Mouse (Mus musculus) bone marrow, adult 2 months (tissue): ENCODE results near the gene Fchsd2. TPM values are rescaled to one million over a fixed set of nuclear protein-coding genes. Genes with fewer than 3 reads are reported as not detected.

Experiments
- H3K27ac ChIP-seq: fragments of 200-500 bp; 2 replicates; pipeline ENCODE4 v1.5.1; 2012; ENCODE audit warnings: low read depth, mild to moderate bottlenecking, control low read depth, inconsistent platforms, low read length; ENCODE audit not compliant: control insufficient read depth, poor library complexity, insufficient read depth
- H3K4me1 ChIP-seq: fragments of 200-500 bp; 2 replicates; pipeline ENCODE4 v1.6.1; 2011; ENCODE audit warnings: low read length; ENCODE audit not compliant: control insufficient read depth, insufficient read depth
- H3K4me3 ChIP-seq: fragments of 200-500 bp; replicated peaks from 2 replicates; pipeline ENCODE3; 2011; ENCODE audit warnings: mild to moderate bottlenecking, low read depth, low read length, control low read depth; ENCODE audit not compliant: control insufficient read depth
- CTCF ChIP-seq: fragments of 200-500 bp; IDR thresholded peaks from 2 replicates; pipeline ENCODE4 v1.5.1; 2011; ENCODE audit warnings: low read length, control low read depth; ENCODE audit not compliant: control insufficient read depth, insufficient read depth
- POLR2A ChIP-seq: fragments of 200-500 bp; IDR thresholded peaks from 2 replicates; pipeline ENCODE4 v1.6.1; 2011; ENCODE audit warnings: low read depth, mild to moderate bottlenecking, control low read depth, low read length, borderline replicate concordance; ENCODE audit not compliant: control insufficient read depth
- WGBS: fragments of 180-500 bp; shearing (Covaris S2); methylation state at CpG from one replicate; pipeline ENCODE4 v1.1.7; 2018; 5-methylcytosine and 5-hydroxymethylcytosine counted together
- polyA plus RNA-seq: library from polyadenylated mRNA; stranded (reverse); fragments of >200 nt; gene quantifications from 2 replicates; pipeline ENCODE4 v1.2.4, GENCODE M21; 2011; ENCODE audit warnings: low replicate concordance; ENCODE audit not compliant: missing spikeins, insufficient read depth, insufficient read length

Fchsd2 gene
- polyA plus RNA-seq, 1 experiment, result 22.6 TPM

DNA sequence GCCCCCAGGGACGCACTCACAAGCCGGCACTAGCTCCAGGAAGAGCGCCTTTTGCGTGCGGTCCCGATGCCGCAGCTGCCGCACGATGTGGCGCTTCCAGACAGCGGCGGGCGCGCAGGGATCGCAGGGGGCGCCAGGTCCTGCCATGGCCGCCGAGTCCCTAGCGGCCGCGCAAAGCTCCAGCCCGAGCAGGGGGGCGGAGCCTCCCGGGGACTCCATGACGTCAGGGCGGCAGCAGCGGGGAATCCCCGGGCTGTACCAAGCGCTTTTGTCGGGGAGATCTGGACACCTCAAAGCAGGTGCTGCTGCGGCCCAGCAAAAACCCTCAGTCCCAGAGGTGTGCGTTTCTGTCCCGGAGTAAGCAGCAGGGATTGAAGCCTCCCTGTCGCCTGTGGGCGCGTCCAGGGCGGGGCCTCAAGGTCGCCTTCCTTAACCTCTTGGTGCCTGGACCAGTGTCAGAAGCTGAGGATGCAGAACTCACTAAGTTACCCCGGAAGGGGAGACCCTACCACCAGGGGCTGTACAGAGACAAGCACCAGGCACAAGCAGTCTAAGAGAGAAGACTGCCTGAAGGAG lies 209.3 kb downstream of the Fchsd2 start, which contains the start of gene Atg16l2:
TSS of gene Atg16l2 (minus strand) at position 371 of the 576 bp plus-strand sequence.
- Histone ChIP-seq H3K27ac (peak within 1 kb of the TSS; percentile 80), H3K4me3 (peak within 1 kb of the TSS; percentile 80), H3K4me1 (peaks cover 2% of the 10 kb centered on the region; the same call in 1 of the 2 replicates)
- TF ChIP-seq POLR2A (no peak; the same call in 1 of the 2 replicates), CTCF (no peak; the same call in 1 of the 2 replicates)
- under 1% methylated on average over 39 of the region's 39 CpGs for WGBS

DNA sequence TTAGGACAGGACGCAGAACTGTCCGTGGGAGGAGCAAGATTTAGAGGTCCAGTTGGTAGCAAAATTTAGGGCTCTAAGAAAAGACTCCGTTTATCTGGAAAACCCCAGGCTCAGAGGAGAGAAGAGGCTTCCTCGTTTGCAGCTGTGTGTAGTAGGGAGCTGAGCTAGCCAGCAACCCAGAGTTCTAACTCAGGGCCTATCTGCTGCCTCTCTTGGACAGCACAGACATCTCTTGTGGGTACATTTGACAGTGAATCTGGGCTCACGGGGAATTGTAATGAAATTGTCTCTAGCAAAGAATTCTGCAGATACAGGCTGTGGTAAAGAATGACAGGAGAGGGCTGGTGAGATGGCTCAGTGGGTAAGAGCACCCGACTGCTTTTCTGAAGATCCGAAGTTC lies 210.0 kb downstream of the Fchsd2 start:
- Histone ChIP-seq H3K27ac (peak overlapping the region; percentile 80; the same call in 1 of the 2 replicates), H3K4me1 (peaks cover 2% of the 10 kb centered on the region; the same call in 1 of the 2 replicates), H3K4me3 (no peak overlapping the region)
- WGBS, result 56% methylated on average over 7 of the region's 7 CpGs
- TF ChIP-seq POLR2A, result no peak
- no peak for TF ChIP-seq CTCF

DNA sequence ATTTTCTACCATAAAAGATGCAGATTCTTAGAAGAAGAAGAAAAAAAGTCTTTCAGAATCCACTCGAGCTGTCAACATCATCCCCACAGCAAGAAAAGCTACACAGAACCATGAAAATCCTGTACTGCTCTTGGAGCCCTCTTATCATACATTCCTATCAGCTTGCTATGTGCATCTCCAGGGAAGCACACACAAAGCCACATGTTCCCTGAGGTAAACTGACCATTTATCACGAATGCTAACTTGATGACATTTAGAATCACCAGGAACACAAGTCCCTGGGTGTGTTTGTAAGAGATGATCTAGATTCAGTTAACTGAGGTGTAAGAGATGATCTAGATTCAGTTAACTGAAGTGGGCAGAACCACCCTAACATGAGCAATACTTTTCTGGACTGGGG lies 214.2 kb downstream of the Fchsd2 start:
- Histone ChIP-seq H3K4me1 (peaks cover 2% of the 10 kb centered on the region; the same call in 1 of the 2 replicates), H3K4me3 (no peak overlapping the region), H3K27ac (no peak overlapping the region)
- 48% methylated on average over 2 of the region's 2 CpGs for WGBS
- TF ChIP-seq POLR2A (no peak), CTCF (no peak)

DNA sequence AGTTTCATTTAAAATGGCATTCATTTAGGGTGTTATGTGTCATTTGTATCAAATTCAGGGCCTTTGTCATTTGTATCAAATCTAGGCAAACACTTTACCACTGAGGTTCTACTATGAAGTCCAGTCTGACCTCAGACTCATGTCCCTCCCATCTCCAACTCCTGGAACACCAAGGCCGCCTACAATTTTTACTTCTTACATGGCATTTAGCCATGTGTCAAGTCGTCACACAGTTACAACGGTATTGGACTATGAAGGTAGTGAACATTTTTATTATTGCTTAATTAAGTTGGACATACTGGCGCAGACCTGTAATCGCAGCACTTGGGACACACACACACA lies 217.3 kb downstream of the Fchsd2 start:
- 26% methylated on average over 5 of the region's 5 CpGs for WGBS
- peaks cover 3% of the 10 kb centered on the region; the same call in 1 of the 2 replicates for H3K4me1 ChIP-seq
- peak overlapping the region; percentile 99 for H3K27ac ChIP-seq
- TF ChIP-seq POLR2A, result no peak
- TF ChIP-seq CTCF, result no peak
- H3K4me3 ChIP-seq, result peak overlapping the region; percentile 80

DNA sequence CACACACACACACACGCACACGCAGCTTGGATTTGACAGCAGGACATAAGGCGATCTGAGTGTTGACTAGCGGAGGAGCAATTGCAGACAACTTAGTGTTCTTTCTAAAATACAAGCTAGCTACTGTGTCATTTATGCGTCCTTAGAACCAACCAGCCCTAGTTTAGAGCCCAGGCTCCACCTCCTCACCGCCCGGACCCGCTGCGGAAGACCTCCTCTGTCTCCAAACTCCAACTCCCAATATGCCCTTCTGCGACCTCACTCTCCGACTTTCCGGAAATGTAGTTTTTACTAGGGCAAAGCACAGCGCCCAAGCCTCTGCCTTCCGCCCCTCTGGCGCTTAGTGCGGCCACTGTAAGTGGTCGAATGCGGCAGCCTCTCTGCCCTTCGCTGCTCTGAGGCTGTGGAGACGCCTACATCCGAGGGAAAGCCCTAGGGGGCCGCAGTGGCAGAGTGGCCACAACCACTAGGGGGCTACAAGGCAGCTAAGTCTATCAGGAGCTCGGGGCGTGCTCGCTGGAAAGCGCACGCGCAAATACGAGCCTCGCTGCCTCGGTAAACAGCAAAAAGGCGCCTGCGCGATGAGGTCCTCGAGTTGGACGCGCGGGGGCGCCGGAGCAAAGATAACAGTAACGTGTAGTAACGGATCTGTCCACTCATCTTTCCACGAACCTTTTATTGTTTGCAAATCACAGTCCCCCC lies 217.8 kb downstream of the Fchsd2 start:
- under 1% methylated on average over 43 of the region's 43 CpGs for WGBS
- H3K27ac ChIP-seq, result peak overlapping the region; percentile 99
- H3K4me3 ChIP-seq, result peak overlapping the region; percentile 80
- peak; percentile 71; the same call in 1 of the 2 replicates for TF ChIP-seq POLR2A
- peak; percentile 71 for TF ChIP-seq CTCF
- peaks cover 3% of the 10 kb centered on the region; the same call in 1 of the 2 replicates for H3K4me1 ChIP-seq

DNA sequence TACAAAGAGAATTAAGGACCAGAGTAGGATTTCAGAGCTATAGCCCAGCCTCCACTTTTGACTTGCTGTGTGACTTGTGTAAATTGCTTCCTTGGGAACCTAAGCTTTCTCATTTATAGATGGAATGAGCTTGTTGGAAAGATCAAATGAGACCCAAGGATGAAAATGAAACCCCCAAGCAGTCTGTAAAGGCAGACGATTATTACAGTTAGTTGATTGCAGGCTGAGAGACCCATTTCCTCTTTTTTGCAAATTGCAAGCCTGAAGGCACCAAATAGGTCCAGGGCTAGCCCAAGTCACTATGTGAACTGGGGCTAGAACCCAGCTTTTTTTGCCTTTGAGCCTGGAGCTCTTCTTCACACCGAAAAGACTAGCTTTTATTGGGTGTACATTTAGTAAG lies 218.4 kb downstream of the Fchsd2 start:
- Histone ChIP-seq H3K4me1 (peaks cover 5% of the 10 kb centered on the region), H3K27ac (peak overlapping the region; percentile 3; the same call in 1 of the 2 replicates), H3K4me3 (no peak overlapping the region)
- no peak for TF ChIP-seq POLR2A
- no peak for TF ChIP-seq CTCF
- 13% methylated on average over 2 of the region's 2 CpGs for WGBS

DNA sequence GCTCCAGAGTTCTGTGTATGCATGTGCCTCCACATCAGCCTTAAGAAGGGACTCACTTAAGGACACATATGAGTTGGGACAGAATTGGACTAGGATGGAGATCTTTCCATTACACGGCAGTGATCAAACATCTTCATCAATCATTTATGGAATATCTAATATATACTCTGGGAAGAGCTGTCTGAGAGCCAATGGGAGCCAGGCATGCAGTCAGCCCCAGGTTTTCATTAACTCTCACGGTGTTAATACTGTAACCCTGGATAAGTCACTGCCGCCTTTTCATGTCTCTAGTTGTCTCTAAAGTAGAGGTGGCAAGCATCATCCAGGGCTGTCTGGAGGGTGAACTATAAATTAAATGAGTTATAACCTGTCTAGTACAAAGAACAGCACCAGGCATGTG lies 220.4 kb downstream of the Fchsd2 start:
- H3K27ac ChIP-seq, result no peak overlapping the region
- H3K4me1 ChIP-seq, result peaks cover 5% of the 10 kb centered on the region
- WGBS, result 90% methylated on average over 3 of the region's 3 CpGs
- no peak overlapping the region for H3K4me3 ChIP-seq
- no peak for TF ChIP-seq CTCF
- TF ChIP-seq POLR2A, result no peak

DNA sequence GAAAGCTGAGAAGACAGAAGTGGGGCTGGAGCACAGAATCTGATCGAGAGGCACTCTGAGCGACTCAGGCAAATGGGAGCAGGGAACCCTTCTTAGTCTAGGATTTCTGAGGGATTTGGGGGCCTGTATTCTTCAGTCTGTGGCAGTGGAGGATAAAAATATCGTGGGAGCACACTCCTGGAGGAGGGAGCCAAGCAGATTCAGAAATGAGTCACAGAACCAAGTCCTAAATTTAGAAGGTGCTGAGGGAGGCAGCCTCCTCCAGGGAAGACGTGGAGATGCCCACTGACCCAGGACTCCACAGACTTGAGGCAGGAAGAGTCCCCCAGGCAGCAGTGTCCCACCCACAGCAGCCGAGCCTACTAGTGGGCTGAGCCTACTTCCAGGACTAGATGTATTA lies 221.7 kb downstream of the Fchsd2 start:
- Histone ChIP-seq H3K27ac (no peak overlapping the region), H3K4me1 (peaks cover 5% of the 10 kb centered on the region), H3K4me3 (no peak overlapping the region)
- 77% methylated on average over 5 of the region's 5 CpGs for WGBS
- TF ChIP-seq CTCF, result no peak
- TF ChIP-seq POLR2A, result no peak

DNA sequence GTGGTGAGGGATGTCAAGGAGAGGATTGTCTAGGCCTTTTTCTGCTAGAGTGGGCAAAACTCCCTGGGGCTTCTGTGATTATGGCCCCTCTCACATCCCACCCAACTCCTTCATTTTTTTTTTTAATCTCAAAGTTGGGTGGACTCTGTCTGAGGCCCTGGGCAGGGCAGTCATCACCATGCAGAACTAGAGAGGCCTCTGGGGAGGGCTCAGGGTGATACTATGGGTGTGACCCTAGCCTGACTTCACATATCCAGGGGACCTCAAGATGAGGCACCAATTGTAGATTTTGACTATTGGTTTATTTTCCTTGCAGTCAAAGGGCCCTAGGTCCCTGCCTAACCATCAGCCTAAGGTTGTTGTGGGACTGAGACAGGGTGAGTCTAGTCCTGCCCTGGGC lies 223.0 kb downstream of the Fchsd2 start:
- no peak for TF ChIP-seq CTCF
- no peak for TF ChIP-seq POLR2A
- Histone ChIP-seq H3K4me1 (peaks cover 4% of the 10 kb centered on the region), H3K27ac (no peak overlapping the region; the same call in 1 of the 2 replicates)

More for the DNA sequence above, 223.0 kb downstream of the Fchsd2 start:
- no peak overlapping the region for H3K4me3 ChIP-seq
